Mouse (Mus musculus): ENCODE measurements around the gene Slc39a9.

Gene Slc39a9

GRCm38 (mm10) chr12:80653951-80654658, 10.4 kb downstream of the Slc39a9 start:
- no peak for DNase-seq (ENCODE audit: extremely low spot score)

GRCm38 (mm10) chr12:80654659-80655025, 11.0 kb downstream of the Slc39a9 start:
- DNase-seq (ENCODE audit: extremely low spot score), result no peak

DNA sequence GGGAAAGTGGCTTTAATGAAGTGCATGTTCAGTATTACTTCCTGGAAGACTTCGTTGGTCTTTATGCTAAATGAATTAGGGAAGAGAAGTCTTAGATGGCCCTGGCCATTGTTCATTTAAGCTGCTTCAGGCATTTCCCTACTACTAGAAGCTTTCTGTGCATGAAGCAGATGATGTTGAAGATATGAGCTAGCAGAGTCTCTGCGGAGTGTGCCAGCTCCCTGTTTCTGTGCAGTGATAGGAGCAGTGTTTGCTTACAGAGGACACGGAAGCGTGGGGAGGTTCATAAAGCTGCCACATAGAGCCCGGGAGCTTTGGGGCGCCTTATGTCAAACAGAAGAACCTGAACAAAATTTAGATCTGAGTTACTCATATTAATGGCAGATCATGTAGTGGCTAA, 15.0 kb downstream of the Slc39a9 start:
- DNase-seq (ENCODE audit: extremely low spot score), result no peak

GRCm38 (mm10) chr12:80662322-80662721, 18.6 kb downstream of the Slc39a9 start:
- no peak for DNase-seq (ENCODE audit: extremely low spot score)

GRCm38 (mm10) chr12:80663935-80664334, 20.3 kb downstream of the Slc39a9 start:
- DNase-seq (ENCODE audit: extremely low spot score), result no peak

- DNase-seq (ENCODE audit: extremely low spot score), result no peak
Measured at GRCm38 (mm10) chr12:80668391-80668790, 24.7 kb downstream of the Slc39a9 start.

- DNase-seq (ENCODE audit: extremely low spot score), result peak; percentile 35
Measured at GRCm38 (mm10) chr12:80673170-80673569, 29.5 kb downstream of the Slc39a9 start.

- no peak for DNase-seq (ENCODE audit: extremely low spot score)
Measured at GRCm38 (mm10) chr12:80681340-80681739, 37.7 kb downstream of the Slc39a9 start.

- DNase-seq (ENCODE audit: extremely low spot score), result no peak
Measured at GRCm38 (mm10) chr12:80683554-80683953, 39.9 kb downstream of the Slc39a9 start.

DNA sequence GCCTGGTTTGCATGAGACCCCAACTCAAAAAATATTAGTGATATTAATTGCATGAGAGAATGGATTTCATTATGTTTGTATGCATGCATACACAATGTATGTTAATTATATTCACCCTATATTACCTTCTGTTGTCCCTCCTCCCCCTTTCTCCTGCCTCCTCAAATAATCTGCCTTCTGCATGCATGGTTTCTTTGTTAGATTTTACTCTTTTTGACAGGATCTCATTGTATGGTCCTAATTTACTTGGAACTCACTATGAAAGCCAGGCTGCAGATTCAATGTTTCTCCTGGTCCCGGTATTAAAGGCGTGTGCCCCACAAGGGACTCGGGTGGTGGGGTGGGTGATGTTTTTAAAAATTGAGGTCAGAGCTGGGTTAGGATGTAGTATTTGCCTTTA, 40.6 kb downstream of the Slc39a9 start:
- DNase-seq (ENCODE audit: extremely low spot score), result no peak

- DNase-seq (ENCODE audit: extremely low spot score), result no peak
Measured at GRCm38 (mm10) chr12:80687788-80688211, 44.1 kb downstream of the Slc39a9 start.

GRCm38 (mm10) chr12:80689696-80690095, 46.0 kb downstream of the Slc39a9 start:
- no peak for DNase-seq (ENCODE audit: extremely low spot score)

GRCm38 (mm10) chr12:80691671-80692091, 48.0 kb downstream of the Slc39a9 start:
- peak; percentile 25 for DNase-seq (ENCODE audit: extremely low spot score)

GRCm38 (mm10) chr12:80692269-80692972, 48.7 kb downstream of the Slc39a9 start, which contains the start of gene Plekhd1:
TSS of gene Plekhd1 (plus strand) at chr12:80692591.
- peak; percentile 56 for DNase-seq (ENCODE audit: extremely low spot score)

DNA sequence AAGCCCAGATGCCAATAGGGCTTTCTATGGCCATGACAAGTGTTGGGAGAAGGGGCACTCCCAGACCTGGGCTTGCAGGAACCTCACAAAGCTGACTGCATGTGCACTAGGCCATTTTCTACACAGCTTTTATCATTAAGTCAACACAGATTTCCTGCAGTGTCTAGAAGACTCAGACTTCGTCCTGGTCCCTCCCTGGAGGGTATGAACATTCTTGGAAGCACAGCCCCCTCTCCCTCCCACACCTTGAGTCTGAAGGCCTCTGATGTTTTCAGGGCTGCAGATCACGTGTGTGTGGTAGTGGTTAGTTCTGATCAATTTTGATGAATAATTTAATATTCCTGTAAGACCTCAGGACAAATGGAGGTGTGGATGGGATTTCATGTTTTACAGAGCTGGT, 50.0 kb downstream of the Slc39a9 start:
- no peak for DNase-seq (ENCODE audit: extremely low spot score)

- no peak for DNase-seq (ENCODE audit: extremely low spot score)
Measured at GRCm38 (mm10) chr12:80695004-80695403, 51.3 kb downstream of the Slc39a9 start.

- no peak for DNase-seq (ENCODE audit: extremely low spot score)
Measured at GRCm38 (mm10) chr12:80698526-80699143, 55.0 kb downstream of the Slc39a9 start.

- no peak for DNase-seq (ENCODE audit: extremely low spot score)
Measured at GRCm38 (mm10) chr12:80699144-80699531, 55.5 kb downstream of the Slc39a9 start.

- no peak for DNase-seq (ENCODE audit: extremely low spot score)
Measured at GRCm38 (mm10) chr12:80701332-80701731, 57.6 kb downstream of the Slc39a9 start.

GRCm38 (mm10) chr12:80706208-80706914, 62.7 kb downstream of the Slc39a9 start:
- no peak for DNase-seq (ENCODE audit: extremely low spot score)

- no peak for DNase-seq (ENCODE audit: extremely low spot score)
Measured at GRCm38 (mm10) chr12:80706915-80707604, 63.4 kb downstream of the Slc39a9 start.

DNA sequence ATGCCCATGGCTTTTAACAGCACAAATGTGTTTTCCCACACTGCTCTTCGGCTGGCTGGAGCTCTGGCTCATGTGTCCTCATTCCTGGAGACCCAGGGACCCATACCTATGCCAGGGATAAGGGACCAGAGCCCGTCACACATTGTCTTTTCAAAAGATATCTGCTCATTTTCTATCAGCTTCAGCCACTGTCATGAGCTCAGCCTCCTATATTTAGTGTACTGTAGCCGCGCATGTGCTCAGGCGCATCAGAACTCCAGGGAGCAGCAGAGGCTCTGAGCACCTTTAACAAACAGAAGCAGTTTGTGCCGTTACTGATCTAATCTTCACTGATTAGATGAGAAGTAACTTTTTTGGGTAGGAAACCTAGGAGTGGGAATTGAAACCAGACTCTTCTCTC, 72.2 kb downstream of the Slc39a9 start:
- no peak for DNase-seq (ENCODE audit: extremely low spot score)

Measured in embryo, embryonic 9.5 days (tissue).